In genomic region chr2:32347019-32347418, GRCm38 (mm10) we compare ENCODE assay signal across 28 mouse cellular contexts. TPM values are rescaled to one million over a fixed set of nuclear protein-coding genes. Genes with fewer than 3 reads are reported as not detected.
"Had no signal": no experiment of that assay in that cellular context is flagged by ENCODE, and none has a peak within 500 bp of the region (broad histone marks: within the 10 kb centered on the region; RNA-seq: fewer than 3 reads in every experiment).

No protein-coding gene starts in this region.

- H3K36me3 ChIP-seq: kidney, embryonic 15.5 days; liver, embryonic 12.5 days had no signal

- H3K9ac ChIP-seq: hindbrain, embryonic 13.5 days; hindbrain, embryonic 15.5 days; kidney, embryonic 15.5 days; limb, embryonic 13.5 days; limb, embryonic 15.5 days; liver, embryonic 12.5 days; liver, embryonic 14.5 days had no signal

- H3K27ac ChIP-seq: heart, adult 2 months; hindbrain, embryonic 13.5 days; hindbrain, embryonic 15.5 days; hindbrain, postnatal 0 days; kidney, embryonic 15.5 days; kidney, postnatal 0 days; limb, embryonic 13.5 days; limb, embryonic 15.5 days; liver, embryonic 12.5 days; liver, embryonic 14.5 days had no signal

- H3K4me3 ChIP-seq: heart, adult 2 months; hindbrain, embryonic 13.5 days; hindbrain, embryonic 15.5 days; kidney, embryonic 15.5 days; limb, embryonic 13.5 days; limb, embryonic 15.5 days; liver, embryonic 12.5 days had no signal

- DNase-seq: gastrocnemius, postnatal 14 days; gastrocnemius, postnatal 36 days; heart, adult 11 months; heart, adult 2 months; heart, postnatal 14 days; heart, postnatal 36 days; kidney, adult 11 months; kidney, adult 2 months; kidney, adult 9 months; kidney, postnatal 14 days; kidney, postnatal 36 days; layer of hippocampus, adult 9-11 months; layer of hippocampus, postnatal 36 days; left cerebral cortex, postnatal 4 days; lung, adult 18-20 months had no signal

- H3K27me3 ChIP-seq: hindbrain, embryonic 15.5 days; kidney, embryonic 15.5 days; limb, embryonic 13.5 days; limb, embryonic 15.5 days had no signal

- H3K9me3 ChIP-seq: hindbrain, embryonic 13.5 days; hindbrain, embryonic 15.5 days; kidney, embryonic 15.5 days; limb, embryonic 13.5 days; limb, embryonic 15.5 days; liver, embryonic 12.5 days had no signal

- ATAC-seq: hindbrain, postnatal 0 days; intestine, embryonic 16.5 days; liver, embryonic 12.5 days had no signal

- H3K4me2 ChIP-seq: heart, embryonic 11.5 days; hindbrain, embryonic 13.5 days; hindbrain, embryonic 15.5 days; kidney, embryonic 15.5 days; limb, embryonic 13.5 days; limb, embryonic 15.5 days; liver, embryonic 12.5 days had no signal

RNA-seq across cellular contexts. Expression of gene Dnm1, which starts 6.1 kb away (rescaled TPM):
- total RNA-seq: hematopoietic stem cell, adult 5-6 weeks had no signal

RNA-seq across cellular contexts. Expression of gene Lcn2, which starts 41.0 kb away (rescaled TPM):
- polyA plus RNA-seq: hindbrain, embryonic 13.5 days; limb, embryonic 11.5 days had no signal
